ENCODE assay signal across 12 mouse cellular contexts in genomic region chr13:107677091-107677470, GRCm38 (mm10).
DNase-seq lines count a peak whose midpoint lies in the region; ATAC-seq and TF ChIP-seq lines count a peak whose summit lies in the region.
"Had no signal": no experiment of that assay in that cellular context is flagged by ENCODE, and none has a peak within 500 bp of the region (broad histone marks: within the 10 kb centered on the region; RNA-seq: fewer than 3 reads in every experiment).

No protein-coding gene starts in this region.

- H3K4me2 ChIP-seq in forebrain, embryonic 15.5 days (replicated peaks): no peak overlapping the region
- H3K4me2 ChIP-seq in forebrain, embryonic 11.5 days (ENCODE audit: low read depth, low read length, severe bottlenecking): no peak overlapping the region
- H3K4me2 ChIP-seq in intestine, embryonic 15.5 days (replicated peaks): peak overlapping the region; percentile 28; the same call in 1 of the 2 replicates
- H3K4me2 ChIP-seq in stomach, embryonic 15.5 days: 0 out of 2 replicates have a peak overlapping the region, but pooled peaks have one; percentile 32

- H3K36me3 ChIP-seq in forebrain, embryonic 15.5 days: no peaks in the 10 kb centered on the region
- no peaks in the 10 kb centered on the region for H3K36me3 ChIP-seq in forebrain, embryonic 11.5 days (ENCODE audit: control insufficient read depth, insufficient read depth, low read length)
- H3K36me3 ChIP-seq in intestine, embryonic 15.5 days: no peaks in the 10 kb centered on the region
- no peaks in the 10 kb centered on the region for H3K36me3 ChIP-seq in stomach, embryonic 15.5 days

- no peak for DNase-seq in forebrain, embryonic 11.5 days (ENCODE audit: low spot score)
- peak; percentile 25 to 38 for DNase-seq in lung, adult 18-20 months
- no peak for DNase-seq in lung, adult 2 months
- no peak for DNase-seq in embryo, embryonic 10.5 days (ENCODE audit: low spot score)
- DNase-seq: right cerebral cortex, adult 18-20 months; thymus, postnatal 4 days had no signal

- H3K27ac ChIP-seq in forebrain, embryonic 15.5 days (replicated peaks): peak overlapping the region; percentile 42
- H3K27ac ChIP-seq in forebrain, embryonic 11.5 days (ENCODE audit: low read depth, low read length): no peak overlapping the region
- H3K27ac ChIP-seq in intestine, embryonic 15.5 days: peak overlapping the region; percentile 81
- H3K27ac ChIP-seq in stomach, embryonic 15.5 days: peak overlapping the region; percentile 83
- H3K27ac ChIP-seq: layer of hippocampus, adult 2 months had no signal

- 45% methylated on average over 8 of the region's 8 CpGs for WGBS in forebrain, embryonic 15.5 days
- WGBS in forebrain, embryonic 11.5 days: 66% methylated on average over 8 of the region's 8 CpGs
- 30% methylated on average over 8 of the region's 8 CpGs for WGBS in lung, adult 2 months
- WGBS in intestine, embryonic 15.5 days: 43% methylated on average over 8 of the region's 8 CpGs
- WGBS in stomach, embryonic 15.5 days: 35% methylated on average over 8 of the region's 8 CpGs

- no peaks in the 10 kb centered on the region for H3K9me3 ChIP-seq in forebrain, embryonic 15.5 days
- H3K9me3 ChIP-seq in forebrain, embryonic 11.5 days (ENCODE audit: control insufficient read depth, low read length): no peaks in the 10 kb centered on the region
- H3K9me3 ChIP-seq in intestine, embryonic 15.5 days: no peaks in the 10 kb centered on the region
- no peaks in the 10 kb centered on the region for H3K9me3 ChIP-seq in stomach, embryonic 15.5 days

- no peaks in the 10 kb centered on the region for H3K27me3 ChIP-seq in forebrain, embryonic 15.5 days
- no peaks in the 10 kb centered on the region for H3K27me3 ChIP-seq in forebrain, embryonic 11.5 days (ENCODE audit: control insufficient read depth, insufficient read depth, low read length)
- H3K27me3 ChIP-seq in intestine, embryonic 15.5 days (replicated peaks): no peaks in the 10 kb centered on the region
- no peaks in the 10 kb centered on the region for H3K27me3 ChIP-seq in stomach, embryonic 15.5 days (replicated peaks)

- no peak overlapping the region for H3K9ac ChIP-seq in forebrain, embryonic 15.5 days (replicated peaks)
- no peak overlapping the region for H3K9ac ChIP-seq in forebrain, embryonic 11.5 days (ENCODE audit: low read length)
- no peak overlapping the region for H3K9ac ChIP-seq in intestine, embryonic 15.5 days
- no peak overlapping the region for H3K9ac ChIP-seq in stomach, embryonic 15.5 days

- TF ChIP-seq POLR2A in lung, adult 2 months (IDR thresholded peaks at IDR 0.05; ENCODE audit: borderline replicate concordance, extremely low read depth, low read depth, low read length): no peak

- no peak overlapping the region for H3K4me3 ChIP-seq in forebrain, embryonic 15.5 days
- H3K4me3 ChIP-seq in forebrain, embryonic 11.5 days (ENCODE audit: low read depth, low read length): no peak overlapping the region
- H3K4me3 ChIP-seq in lung, adult 2 months (replicated peaks; ENCODE audit: extremely low read depth, low read depth, low read length): no peak overlapping the region
- H3K4me3 ChIP-seq in intestine, embryonic 15.5 days (replicated peaks): no peak overlapping the region
- no peak overlapping the region for H3K4me3 ChIP-seq in stomach, embryonic 15.5 days (replicated peaks)
- H3K4me3 ChIP-seq: erythroblast, embryonic 14.5 days; layer of hippocampus, adult 2 months had no signal

- TF ChIP-seq CTCF in lung, adult 2 months (IDR thresholded peaks at IDR 0.05; ENCODE audit: insufficient read depth, low read length): no peak

- peaks cover 12% of the 10 kb centered on the region for H3K4me1 ChIP-seq in forebrain, embryonic 15.5 days
- peaks cover 9% of the 10 kb centered on the region for H3K4me1 ChIP-seq in forebrain, embryonic 11.5 days (replicated peaks; ENCODE audit: control insufficient read depth, insufficient read depth, low read length)
- H3K4me1 ChIP-seq in lung, adult 2 months (ENCODE audit: control insufficient read depth, insufficient read depth, low read length): peaks cover 10% of the 10 kb centered on the region
- H3K4me1 ChIP-seq in intestine, embryonic 15.5 days (replicated peaks): peaks cover 10% of the 10 kb centered on the region
- peaks cover 17% of the 10 kb centered on the region for H3K4me1 ChIP-seq in stomach, embryonic 15.5 days

- ATAC-seq in forebrain, embryonic 15.5 days (replicated peaks): no peak
- no peak for ATAC-seq in forebrain, embryonic 11.5 days (replicated peaks; ENCODE audit: low FRiP score)
- peak; percentile 42; the same call in 1 of the 2 replicates for ATAC-seq in intestine, embryonic 15.5 days
- ATAC-seq in stomach, embryonic 15.5 days (ENCODE audit: insufficient read depth, low FRiP score, low read depth): no peak; the same call in 1 of the 2 replicates
- ATAC-seq in erythroid progenitor cell, adult 5-6 weeks (replicated peaks; ENCODE audit: low FRiP score, poor library complexity, severe bottlenecking): no peak

Comparison
In these comparisons a context has a peak if more than half of its experiments do, and no peak if none do; other contexts are left out.
1. DNase-seq: peak in lung, adult 18-20 months (2 of 2); none in forebrain, embryonic 11.5 days (single experiment), lung, adult 2 months (single experiment) and embryo, embryonic 10.5 days (single experiment).
2. H3K4me2 ChIP-seq: peak in intestine, embryonic 15.5 days (single experiment) and stomach, embryonic 15.5 days (single experiment); none in forebrain, embryonic 15.5 days (single experiment) and forebrain, embryonic 11.5 days (single experiment).